Comparison of ENCODE assay signal across 13 mouse cellular contexts in genomic region chr2:38133036-38133825, GRCm38 (mm10).
DNase-seq lines count a peak whose midpoint lies in the region; ATAC-seq lines count a peak whose summit lies in the region.
"Had no signal": no experiment of that assay in that cellular context is flagged by ENCODE, and none has a peak within 500 bp of the region (broad histone marks: within the 10 kb centered on the region; RNA-seq: fewer than 3 reads in every experiment).

No protein-coding gene starts in this region.

- no peak for ATAC-seq in CD4-positive, CD25-positive, alpha-beta regulatory T cell, adult 4 months
- ATAC-seq in hindbrain, embryonic 13.5 days (ENCODE audit: low FRiP score), result no peak
- ATAC-seq: intestine, postnatal 0 days had no signal

- no peaks in the 10 kb centered on the region for H3K27me3 ChIP-seq in heart, embryonic 10.5 days (ENCODE audit: insufficient read depth, poor library complexity, severe bottlenecking)
- no peaks in the 10 kb centered on the region for H3K27me3 ChIP-seq in hindbrain, embryonic 13.5 days
- H3K27me3 ChIP-seq: embryonic facial prominence, embryonic 12.5 days; neural tube, embryonic 12.5 days had no signal

- H3K4me3 ChIP-seq in heart, embryonic 10.5 days, result no peak overlapping the region
- no peak overlapping the region for H3K4me3 ChIP-seq in hindbrain, embryonic 13.5 days
- H3K4me3 ChIP-seq: embryonic facial prominence, embryonic 12.5 days; neural tube, embryonic 12.5 days had no signal

- 75% methylated on average over 5 of the region's 5 CpGs for WGBS in heart, embryonic 10.5 days
- 85% methylated on average over 5 of the region's 5 CpGs for WGBS in hindbrain, embryonic 13.5 days

- H3K9ac ChIP-seq in hindbrain, embryonic 13.5 days, result no peak overlapping the region
- H3K9ac ChIP-seq: embryonic facial prominence, embryonic 12.5 days; neural tube, embryonic 12.5 days had no signal

- H3K4me2 ChIP-seq in hindbrain, embryonic 13.5 days, result no peak overlapping the region
- H3K4me2 ChIP-seq: embryonic facial prominence, embryonic 12.5 days; neural tube, embryonic 12.5 days had no signal

- no peaks in the 10 kb centered on the region for H3K9me3 ChIP-seq in heart, embryonic 10.5 days
- H3K9me3 ChIP-seq in hindbrain, embryonic 13.5 days, result no peaks in the 10 kb centered on the region
- H3K9me3 ChIP-seq: embryonic facial prominence, embryonic 12.5 days; neural tube, embryonic 12.5 days had no signal

- no peaks in the 10 kb centered on the region for H3K36me3 ChIP-seq in heart, embryonic 10.5 days
- no peaks in the 10 kb centered on the region for H3K36me3 ChIP-seq in hindbrain, embryonic 13.5 days
- H3K36me3 ChIP-seq: embryonic facial prominence, embryonic 12.5 days; neural tube, embryonic 12.5 days had no signal

- peak; percentile 4 for DNase-seq in CD4-positive, CD25-positive, alpha-beta regulatory T cell, adult 2 months (ENCODE audit: low read depth, low spot score)
- no peak for DNase-seq in heart, embryonic 10.5 days (ENCODE audit: low spot score)
- DNase-seq in heart, adult 8-10 months (ENCODE audit: low spot score), result no peak
- DNase-seq in thymus, postnatal 25 days, result peak; percentile 9
- no peak for DNase-seq in thymus, postnatal 10 days (ENCODE audit: low spot score in 2 of 2)
- no peak for DNase-seq in yolk sac, embryonic 10.5 days (ENCODE audit: low spot score)
- DNase-seq: kidney, postnatal 4 days; lung, adult 18-20 months had no signal

- H3K4me1 ChIP-seq in heart, embryonic 10.5 days, result peaks cover 14% of the 10 kb centered on the region
- peaks cover 3% of the 10 kb centered on the region for H3K4me1 ChIP-seq in hindbrain, embryonic 13.5 days (replicated peaks)
- H3K4me1 ChIP-seq: embryonic facial prominence, embryonic 12.5 days had no signal

- peak overlapping the region; percentile 16; the same call in 1 of the 2 replicates for H3K27ac ChIP-seq in heart, embryonic 10.5 days
- H3K27ac ChIP-seq in hindbrain, embryonic 13.5 days, result no peak overlapping the region
- H3K27ac ChIP-seq: embryonic facial prominence, embryonic 12.5 days; neural tube, embryonic 12.5 days had no signal

Comparison
In these comparisons a context has a peak if more than half of its experiments do, and no peak if none do; other contexts are left out.
1. DNase-seq: peak in CD4-positive, CD25-positive, alpha-beta regulatory T cell, adult 2 months (single experiment) and thymus, postnatal 25 days (single experiment); none in heart, embryonic 10.5 days (single experiment), heart, adult 8-10 months (single experiment), thymus, postnatal 10 days (0 of 2) and yolk sac, embryonic 10.5 days (single experiment).